Comparison of ENCODE assay signal across 31 mouse cellular contexts in the genomic region with DNA sequence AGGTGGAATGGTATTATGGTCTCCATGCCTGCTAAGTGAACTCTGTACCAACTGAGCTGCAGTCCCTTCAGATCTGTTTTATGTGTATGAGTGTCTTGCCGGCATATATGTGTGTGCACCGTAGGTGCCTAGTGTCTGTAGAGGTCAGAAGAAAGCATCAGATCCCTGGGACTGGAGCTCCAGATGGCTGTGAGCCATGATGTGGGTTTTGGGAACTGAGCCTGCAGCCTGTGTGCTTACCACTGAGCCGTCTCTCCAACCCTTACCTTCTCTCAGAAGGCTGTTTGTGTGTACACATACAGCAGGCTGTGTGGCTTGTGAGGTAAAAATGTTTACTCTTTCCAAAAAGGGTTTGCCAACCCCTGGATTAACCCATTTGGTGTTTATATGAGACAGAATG. TPM values are rescaled to one million over a fixed set of nuclear protein-coding genes. Genes with fewer than 3 reads are reported as not detected.
DNase-seq lines count a peak whose midpoint lies in the region; ATAC-seq lines count a peak whose summit lies in the region.
"Had no signal": no experiment of that assay in that cellular context is flagged by ENCODE, and none has a peak within 500 bp of the region (broad histone marks: within the 10 kb centered on the region; RNA-seq: fewer than 3 reads in every experiment).

No protein-coding gene starts in this region.

- peak overlapping the region; percentile 47 for H3K4me2 ChIP-seq in heart, embryonic 14.5 days (ENCODE audit: low read length)
- H3K4me2 ChIP-seq: embryonic facial prominence, embryonic 13.5 days; forebrain, embryonic 12.5 days; midbrain, embryonic 15.5 days; neural tube, embryonic 13.5 days had no signal

- no peaks in the 10 kb centered on the region for H3K27me3 ChIP-seq in heart, embryonic 14.5 days (ENCODE audit: control insufficient read depth, insufficient read depth, low read length)
- H3K27me3 ChIP-seq: CH12.LX; embryonic facial prominence, embryonic 13.5 days; forebrain, embryonic 12.5 days; midbrain, embryonic 15.5 days; neural tube, embryonic 13.5 days; Patski had no signal

- intact Hi-C loops in heart, postnatal 36 days (cut with DNase I), result no loop called here
- intact Hi-C loops in gastrocnemius, postnatal 14 days (cut with DNase I; ENCODE audit: low total_unique reads), result no loop called here

- H3K4me3 ChIP-seq in heart, embryonic 14.5 days (ENCODE audit: control insufficient read depth in 1 of 2, insufficient read depth in 1 of 2, low read depth in 1 of 2, low read length in 2 of 2), result no peak overlapping the region
- H3K4me3 ChIP-seq: embryonic facial prominence, embryonic 13.5 days; erythroblast, embryonic 14.5 days; forebrain, embryonic 12.5 days; layer of hippocampus, adult 2 months; midbrain, embryonic 15.5 days; neural tube, embryonic 13.5 days had no signal

- 80% methylated on average over 3 of the region's 3 CpGs for WGBS in heart, embryonic 14.5 days

- H3K27ac ChIP-seq in heart, embryonic 14.5 days (replicated peaks in 1 of 2; ENCODE audit: control insufficient read depth in 1 of 2, insufficient read depth in 1 of 2, low read depth in 2 of 2, low read length in 2 of 2), result peak overlapping the region; percentile 54 to 86; a peak in 3 of 4 replicates
- H3K27ac ChIP-seq: embryonic facial prominence, embryonic 13.5 days; forebrain, embryonic 12.5 days; layer of hippocampus, adult 2 months; macrophage; midbrain, embryonic 15.5 days; neural tube, embryonic 13.5 days had no signal

- peak overlapping the region; percentile 14; the same call in 1 of the 2 replicates for H3K9ac ChIP-seq in heart, embryonic 14.5 days (ENCODE audit: low read length)
- H3K9ac ChIP-seq: embryonic facial prominence, embryonic 13.5 days; forebrain, embryonic 12.5 days; midbrain, embryonic 15.5 days; neural tube, embryonic 13.5 days had no signal

- peaks cover 61% of the 10 kb centered on the region for H3K36me3 ChIP-seq in heart, embryonic 14.5 days (ENCODE audit: control insufficient read depth, insufficient read depth, low read length)

- peaks cover 7 to 32% of the 10 kb centered on the region in 2 experiments for H3K4me1 ChIP-seq in heart, embryonic 14.5 days (ENCODE audit: control insufficient read depth in 2 of 2, insufficient read depth in 2 of 2, low read length in 2 of 2)

- DNase-seq in gastrocnemius, adult 18-20 months (ENCODE audit: low spot score), result peak; percentile 52
- DNase-seq in gastrocnemius, postnatal 10 days, result no peak
- DNase-seq in heart, postnatal 36 days, result no peak
- DNase-seq in gastrocnemius, postnatal 14 days, result peak; percentile 26
- DNase-seq in skeletal muscle tissue, adult 2 months (ENCODE audit: low read depth, low spot score), result peak; percentile 67
- no peak for DNase-seq in frontal cortex, postnatal 36 days (ENCODE audit: low spot score in 2 of 2)
- DNase-seq: adrenal gland, adult 2 months; B cell, adult 2 months; embryo, embryonic 11 days; kidney, postnatal 25 days; layer of hippocampus, postnatal 36 days; thymus, postnatal 14 days had no signal

- no peaks in the 10 kb centered on the region for H3K9me3 ChIP-seq in heart, embryonic 14.5 days (ENCODE audit: control insufficient read depth, low read length)
- H3K9me3 ChIP-seq: embryonic facial prominence, embryonic 13.5 days; forebrain, embryonic 12.5 days; G1E; midbrain, embryonic 15.5 days; neural tube, embryonic 13.5 days had no signal

- no peak for ATAC-seq in heart, embryonic 14.5 days (ENCODE audit: insufficient number of reproducible peaks, insufficient read depth, low FRiP score, low read depth)
- ATAC-seq: intestine, postnatal 0 days; lung, postnatal 0 days; midbrain, embryonic 15.5 days; Patski had no signal

RNA-seq across cellular contexts. Expression of a gene that starts 11.5 kb away (rescaled TPM):
- total RNA-seq in gastrocnemius, adult 18-20 months (2021), result 10 to 100 TPM; 71.3 to 96.1 TPM
- total RNA-seq in gastrocnemius, postnatal 10 days (2021), result 100 to 1,000 TPM; 169 to 187 TPM
- polyA plus RNA-seq in heart, embryonic 14.5 days (2014; fragmentation: Nextera tagmentation; extraction: Ambion mirVana), result 452 and 458 TPM in 2 replicates
- 100 to 1,000 TPM; 240 to 254 TPM for total RNA-seq in heart, postnatal 36 days (2021)
- 100 to 1,000 TPM; 121 to 131 TPM for total RNA-seq in gastrocnemius, postnatal 14 days (2021)

RNA-seq across cellular contexts. Expression of a gene that starts 28.9 kb away (rescaled TPM):
- total RNA-seq in gastrocnemius, adult 18-20 months (2021), result under 1 TPM in 1 of 2 experiments, not detected in 1; 0.26 TPM
- total RNA-seq in gastrocnemius, postnatal 10 days (2021), result under 1 TPM; 0.26 to 0.47 TPM
- polyA plus RNA-seq in heart, embryonic 14.5 days (2014; fragmentation: Nextera tagmentation; extraction: Ambion mirVana), result 0.46 and 1.1 TPM in 2 replicates
- under 1 TPM in 1 of 2 experiments, not detected in 1; 0.11 TPM for total RNA-seq in heart, postnatal 36 days (2021)
- total RNA-seq in gastrocnemius, postnatal 14 days (2021), result under 1 TPM; 0.09 to 0.14 TPM
- total RNA-seq: adrenal gland, adult 2 months; CH12.LX; layer of hippocampus, adult 2 months; layer of hippocampus, postnatal 36 days had no signal
- polyA plus RNA-seq: adrenal gland, adult 2 months; erythroblast, embryonic 14.5 days; G1E; macrophage had no signal

RNA-seq across cellular contexts. Expression of a gene that starts 36.7 kb away (rescaled TPM):
- total RNA-seq in gastrocnemius, adult 18-20 months (2021), result 10 to 100 TPM; 11.8 to 12.2 TPM
- total RNA-seq in gastrocnemius, postnatal 10 days (2021), result 10 to 100 TPM; 13.4 to 15.2 TPM
- 28.3 and 30.8 TPM in 2 replicates for polyA plus RNA-seq in heart, embryonic 14.5 days (2014; fragmentation: Nextera tagmentation; extraction: Ambion mirVana)
- 1 to 10 TPM; 1.7 to 3.0 TPM for total RNA-seq in heart, postnatal 36 days (2021)
- 10 to 100 TPM in 1 of 2 experiments, 1 to 10 TPM in 1; 9.6 to 13.2 TPM for total RNA-seq in gastrocnemius, postnatal 14 days (2021)
- polyA plus RNA-seq: erythroblast, embryonic 14.5 days; macrophage had no signal

RNA-seq across cellular contexts. Expression of a gene that starts 40.4 kb away (rescaled TPM):
- not detected for total RNA-seq in gastrocnemius, adult 18-20 months (2021)
- not detected for total RNA-seq in gastrocnemius, postnatal 10 days (2021)
- polyA plus RNA-seq in heart, embryonic 14.5 days (2014; fragmentation: Nextera tagmentation; extraction: Ambion mirVana), result 0.15 TPM in 1 of 2 replicates, not detected in the other
- not detected for total RNA-seq in heart, postnatal 36 days (2021)
- total RNA-seq in gastrocnemius, postnatal 14 days (2021), result not detected
- total RNA-seq: adrenal gland, adult 2 months; CH12.LX; layer of hippocampus, adult 2 months; layer of hippocampus, postnatal 36 days; left cerebral cortex, postnatal 10 days; liver, adult 2 months had no signal
- polyA plus RNA-seq: adrenal gland, adult 2 months; embryonic facial prominence, embryonic 13.5 days; erythroblast, embryonic 14.5 days; forebrain, embryonic 12.5 days; G1E; hindbrain, embryonic 11.5 days; intestine, postnatal 0 days; kidney, embryonic 14.5 days; liver, adult 2 months; liver, embryonic 16.5 days; lung, postnatal 0 days; macrophage; midbrain, embryonic 15.5 days; neural tube, embryonic 13.5 days; stomach, embryonic 14.5 days had no signal

Comparison
In these comparisons a context has a peak if more than half of its experiments do, and no peak if none do; other contexts are left out.
1. DNase-seq: peak in gastrocnemius, adult 18-20 months (single experiment), gastrocnemius, postnatal 14 days (single experiment) and skeletal muscle tissue, adult 2 months (single experiment); none in gastrocnemius, postnatal 10 days (single experiment), heart, postnatal 36 days (0 of 2) and frontal cortex, postnatal 36 days (0 of 2).